Mouse (Mus musculus) kidney, postnatal 0 days (tissue): ENCODE data around the gene Slc36a3. TPM values are rescaled to one million over a fixed set of nuclear protein-coding genes. Genes with fewer than 3 reads are reported as not detected.

Experiments used
- ATAC-seq: fragments of 200-750 bp; cut with Nextera tagmentation; replicated peaks from 2 replicates; pipeline ENCODE4 v1.8.0; 2017; ENCODE audit warnings: low read depth, moderate number of reproducible peaks, moderate TSS enrichment, moderate library complexity; ENCODE audit not compliant: low FRiP score
- DNase-seq: peaks from one replicate; pipeline ENCODE4 v3.0.0-alpha.2; 2016; ENCODE audit warnings: low spot score
- H3K27ac ChIP-seq: fragments of 300-500 bp; sonication (generic); 2 replicates; pipeline ENCODE4 v1.5.1; 2014; ENCODE audit warnings: mild to moderate bottlenecking
- H3K27me3 ChIP-seq: fragments of 300-500 bp; sonication (generic); 2 replicates; pipeline ENCODE4 v1.6.1; 2014; ENCODE audit warnings: low read length, mixed read lengths; ENCODE audit not compliant: insufficient read depth
- H3K36me3 ChIP-seq: fragments of 300-500 bp; sonication (generic); 2 replicates; pipeline ENCODE4 v1.6.1; 2014; ENCODE audit warnings: low read length, mixed read lengths; ENCODE audit not compliant: insufficient read depth
- H3K4me1 ChIP-seq: fragments of 300-500 bp; sonication (generic); replicated peaks from 2 replicates; pipeline ENCODE4 v1.6.1; 2014; ENCODE audit warnings: antibody characterized with exemption, low read length, mixed read lengths; ENCODE audit not compliant: insufficient read depth
- H3K4me2 ChIP-seq: fragments of 300-500 bp; sonication (generic); 2 replicates; pipeline ENCODE4 v1.6.1; 2014; ENCODE audit warnings: mild to moderate bottlenecking, low read length, moderate library complexity, mixed read lengths
- H3K4me3 ChIP-seq: fragments of 300-500 bp; sonication (generic); replicated peaks from 2 replicates; pipeline ENCODE4 v1.5.1; 2014; ENCODE audit warnings: low read depth, low read length
- H3K9ac ChIP-seq: fragments of 300-500 bp; sonication (generic); 2 replicates; pipeline ENCODE4 v1.6.1; 2014; ENCODE audit warnings: low read depth, low read length
- H3K9me3 ChIP-seq: fragments of 300-500 bp; sonication (generic); replicated peaks from 2 replicates; pipeline ENCODE4 v1.6.1; 2016; ENCODE audit warnings: low read length, inconsistent platforms, mixed read lengths
- CTCF ChIP-seq: IDR thresholded peaks from 2 replicates; pipeline ENCODE4 v1.5.1; 2016; ENCODE audit warnings: antibody characterized with exemption, low read depth, mild to moderate bottlenecking, moderate library complexity
- WGBS: fragments of 180-500 bp; shearing (Covaris S2); extraction: QIAGEN DNeasy Blood & Tissue Kit; methylation state at CpG from one replicate; pipeline ENCODE4 v1.1.7; 2014; 5-methylcytosine and 5-hydroxymethylcytosine counted together
- polyA plus RNA-seq: library from polyadenylated mRNA; unstranded; fragments of >200 nt; fragmentation: Nextera tagmentation; extraction: Ambion mirVana; gene quantifications from 2 replicates; pipeline ENCODE4 v1.2.1, GENCODE M21; 2015

Slc36a3 gene
- polyA plus RNA-seq, 1 experiment from 2014 or later: not detected

DNA sequence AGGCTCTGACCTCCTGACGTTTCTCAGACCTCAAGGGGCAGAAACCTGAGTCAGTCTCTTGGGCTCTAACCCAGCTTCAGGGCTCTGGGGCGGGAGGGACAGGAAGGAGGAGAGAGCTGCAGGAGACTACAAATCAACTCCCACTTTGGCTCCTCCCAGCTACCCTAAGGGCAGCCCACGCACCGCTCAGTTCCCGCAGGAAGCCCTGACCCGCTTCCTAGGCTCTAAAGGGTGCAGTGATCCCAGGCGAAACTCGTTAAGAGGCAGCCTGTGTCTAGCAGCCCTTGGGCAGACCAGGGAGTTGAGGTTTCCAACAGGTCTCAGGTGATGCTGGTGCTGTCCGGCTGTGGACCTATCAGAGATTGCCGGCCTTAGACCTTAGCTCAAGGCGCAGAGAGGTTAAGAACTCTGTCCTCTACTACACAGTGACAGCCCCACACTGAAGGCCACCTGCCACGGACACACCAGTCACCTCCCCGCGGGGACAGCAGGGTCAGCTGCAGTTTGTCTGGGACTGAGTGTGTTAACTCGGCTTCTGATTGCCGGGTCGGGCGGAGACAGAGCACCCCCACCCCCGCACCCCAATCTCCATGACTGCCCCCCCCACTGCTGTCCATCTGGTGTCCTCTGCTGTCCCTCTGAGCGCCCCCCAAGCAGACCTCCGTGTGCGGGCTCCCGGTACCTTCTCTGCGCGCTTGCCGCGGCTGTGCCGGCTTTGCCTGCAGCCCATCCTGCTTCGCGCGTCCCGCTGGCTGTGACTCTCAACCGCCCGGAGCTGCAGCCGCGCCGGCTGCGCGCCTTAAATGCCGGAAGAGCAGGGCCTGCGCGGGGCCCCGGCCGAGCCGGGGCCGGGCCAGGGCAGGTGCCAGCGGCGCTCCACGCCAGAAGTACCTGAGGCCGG lies 73.9 kb downstream of the Slc36a3 start, which contains the start of gene Ccdc69:
Gene Ccdc69, minus strand, starts transcription at position 801 of the 901 bp plus-strand sequence.
- Histone ChIP-seq H3K9me3 (no peaks in the 10 kb centered on the region), H3K4me2 (peak within 1 kb of the TSS; percentile 93), H3K27ac (peak within 1 kb of the TSS; percentile 71), H3K4me1 (0 out of 2 replicates have a peak, but pooled peaks cover 6% of the 10 kb centered on the region), H3K9ac (peak within 1 kb of the TSS; percentile 62), H3K36me3 (no peaks in the 10 kb centered on the region), H3K27me3 (no peaks in the 10 kb centered on the region), H3K4me3 (peak within 1 kb of the TSS; percentile 33)
- no peak for TF ChIP-seq CTCF
- ATAC-seq (peak; percentile 81), DNase-seq (peak; percentile 89)
- WGBS: under 1% methylated on average over 50 of the region's 50 CpGs

DNA sequence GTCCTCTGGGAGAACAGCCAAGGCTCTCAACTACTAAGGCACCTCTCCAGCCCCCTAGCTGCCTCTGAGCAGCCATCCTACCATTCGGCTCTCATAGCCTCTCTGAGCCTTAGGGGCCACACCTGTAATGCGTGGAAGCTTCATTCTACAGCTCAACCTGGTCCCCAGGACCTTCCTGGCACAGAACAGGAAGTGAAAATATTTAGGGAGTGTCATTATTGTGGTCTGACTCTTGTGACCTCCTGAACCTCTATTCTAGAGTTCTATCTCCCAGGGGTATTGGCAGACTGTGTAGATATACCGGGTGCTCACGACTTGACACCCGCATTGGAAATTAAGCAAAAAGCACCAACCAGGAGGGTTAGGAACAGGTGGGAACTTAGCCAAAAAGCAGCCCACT lies 75.3 kb downstream of the Slc36a3 start:
- Histone ChIP-seq H3K9me3 (no peaks in the 10 kb centered on the region), H3K27ac (no peak overlapping the region), H3K4me2 (no peak overlapping the region), H3K36me3 (no peaks in the 10 kb centered on the region), H3K27me3 (no peaks in the 10 kb centered on the region), H3K4me3 (no peak overlapping the region), H3K9ac (no peak overlapping the region), H3K4me1 (0 out of 2 replicates have a peak, but pooled peaks cover 6% of the 10 kb centered on the region)
- no peak for DNase-seq
- ATAC-seq: no peak
- TF ChIP-seq CTCF: no peak
- WGBS: 82% methylated on average over 5 of the region's 5 CpGs

DNA sequence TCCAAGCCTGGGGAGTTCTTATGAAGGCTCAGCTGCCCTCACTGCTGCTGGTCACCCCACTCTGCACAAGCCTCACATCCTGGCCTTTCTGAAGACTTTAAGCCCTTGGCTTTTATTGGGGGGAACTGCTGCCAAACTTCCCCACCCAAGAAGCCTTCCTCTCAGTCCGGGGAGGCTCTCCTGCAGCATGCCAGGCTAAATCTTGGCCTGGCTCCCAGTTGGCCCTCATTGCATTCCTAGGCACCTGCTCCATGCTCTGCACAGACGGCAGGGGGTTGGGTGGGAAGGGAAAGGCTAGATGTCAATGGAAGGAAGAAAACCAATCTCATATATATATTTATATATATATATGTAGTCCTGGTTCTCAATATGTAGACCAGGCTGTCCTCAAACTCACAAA lies 75.9 kb downstream of the Slc36a3 start:
- DNase-seq (no peak), ATAC-seq (no peak)
- H3K4me2 ChIP-seq: no peak overlapping the region
- 0 out of 2 replicates have a peak, but pooled peaks cover 6% of the 10 kb centered on the region for H3K4me1 ChIP-seq
- H3K27ac ChIP-seq: no peak overlapping the region
- 53% methylated on average over 2 of the region's 2 CpGs for WGBS
- no peak for TF ChIP-seq CTCF
- no peak overlapping the region for H3K9ac ChIP-seq
- H3K36me3 ChIP-seq: no peaks in the 10 kb centered on the region
- no peak overlapping the region for H3K4me3 ChIP-seq
- H3K9me3 ChIP-seq: no peaks in the 10 kb centered on the region
- no peaks in the 10 kb centered on the region for H3K27me3 ChIP-seq

Other genes with a start within 250 kb of the Slc36a3 start
- 1,362 and 1,474 TPM in 2 replicates for gene Gpx3, start 249.3 kb downstream of the Slc36a3 start, polyA plus RNA-seq
- 17.5 and 20.3 TPM in 2 replicates for gene Tnip1, start 188.8 kb downstream of the Slc36a3 start, polyA plus RNA-seq
- gene Anxa6, start 118.3 kb downstream of the Slc36a3 start, polyA plus RNA-seq: 146 and 176 TPM in 2 replicates
- gene Ccdc69, start 73.6 kb downstream of the Slc36a3 start, polyA plus RNA-seq: 2.4 and 2.5 TPM in 2 replicates
- gene Gm2a, start 53.6 kb downstream of the Slc36a3 start, polyA plus RNA-seq: 57.6 and 59.8 TPM in 2 replicates
- gene Slc36a2, start 33.4 kb upstream of the Slc36a3 start, polyA plus RNA-seq: 0.27 and 0.43 TPM in 2 replicates
- 1.9 and 2.1 TPM in 2 replicates for gene Slc36a1, start 52.6 kb upstream of the Slc36a3 start, polyA plus RNA-seq
- 0.05 and 0.08 TPM in 2 replicates for gene Fat2, start 184.9 kb upstream of the Slc36a3 start, polyA plus RNA-seq